Mouse (Mus musculus): ENCODE data around the gene Fes.

DNA sequence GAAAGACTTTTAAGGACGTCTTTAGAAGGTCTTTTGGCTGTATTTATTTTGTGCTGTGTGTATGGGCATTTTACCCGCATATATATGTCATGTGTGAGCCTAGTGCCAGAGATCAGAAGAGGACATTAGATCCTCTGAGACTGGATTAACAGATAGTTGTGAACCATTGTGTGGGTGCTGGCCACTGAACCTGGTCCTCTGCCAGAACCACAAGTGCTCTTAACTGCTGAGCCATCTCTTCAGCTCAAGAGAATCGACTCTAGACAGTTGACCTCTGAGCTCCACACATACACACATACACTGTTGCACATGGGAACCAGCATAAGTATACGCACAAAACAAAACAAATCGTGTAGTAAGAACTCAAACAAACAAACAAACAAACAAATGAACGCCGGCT lies 48.8 kb upstream of the Fes start:
- no peak for TF ChIP-seq GATA1 (IDR thresholded peaks at IDR 0.05; ENCODE audit: borderline replicate concordance, low read length)
- no peak for TF ChIP-seq FLI1 (IDR thresholded peaks at IDR 0.05; ENCODE audit: low read length)

All from megakaryocyte, embryonic 14.5 days (primary cell).